Mouse (Mus musculus) T-helper 17 cell (primary cell): ENCODE measurements at regions not wholly inside any gene's neighbourhood (a gene's known extent, or its start where the extent isn't known, plus 50 kb on each side); places are given as distances from the start of the nearest gene placed in this dataset.
"Not testable (repeated sequence)": the region's sequence is repeated elsewhere in the genome, so short reads cannot be mapped to it uniquely, and the experiment has no call there.

Experiments used
- in situ Hi-C, 2 experiments: fragments of 300-600 bp; cut with MboI, MseI; formaldehyde crosslinking; loops; 1 replicate in 1 of 2; 2 replicates in 1 of 2; pipeline ENCODE4 v1.15.1; 2025; ENCODE audit warnings: high pct_unique_total_duplicates in 2 of 2

GRCm38 (mm10) chr9:12062488-12062887, 1157.9 kb upstream of the Cntn5 start:
- in situ Hi-C loops = no loop called here

GRCm38 (mm10) chr9:12052429-12052828, 1147.9 kb upstream of the Cntn5 start:
- in situ Hi-C loops = no loop called here

GRCm38 (mm10) chr9:12015978-12016377, 1111.4 kb upstream of the Cntn5 start:
- in situ Hi-C loops = no loop called here

- in situ Hi-C loops = no loop called here
These were observed 1094.0 kb upstream of the Cntn5 start for GRCm38 (mm10) chr9:11998580-11998979.

GRCm38 (mm10) chr9:11982102-11982882, 1077.7 kb upstream of the Cntn5 start:
- in situ Hi-C loops = no loop called here

GRCm38 (mm10) chr9:11940691-11941480, 1036.3 kb upstream of the Cntn5 start:
- in situ Hi-C loops = not testable (repeated sequence)

- in situ Hi-C loops = no loop called here
These were observed 1035.4 kb upstream of the Cntn5 start for GRCm38 (mm10) chr9:11939851-11940560.

GRCm38 (mm10) chr9:11925501-11925900, 1020.9 kb upstream of the Cntn5 start:
- in situ Hi-C loops = no loop called here

- in situ Hi-C loops = loop anchor here in 1 of 2 experiments (5.0 kb wide), 1 partner anchor 164 kb away; no protein-coding TSS in a partner anchor
These were observed 1019.2 kb upstream of the Cntn5 start for GRCm38 (mm10) chr9:11923591-11924355.

- in situ Hi-C loops = loop anchor here in 1 of 2 experiments (5.0 kb wide), 1 partner anchor 167 kb away; no protein-coding TSS in a partner anchor
These were observed 1015.7 kb upstream of the Cntn5 start for GRCm38 (mm10) chr9:11920251-11920650.

GRCm38 (mm10) chr9:11898232-11898631, 993.7 kb upstream of the Cntn5 start:
- in situ Hi-C loops = no loop called here

GRCm38 (mm10) chr9:11885784-11886183, 981.2 kb upstream of the Cntn5 start:
- in situ Hi-C loops = no loop called here

- in situ Hi-C loops = no loop called here
These were observed 967.5 kb upstream of the Cntn5 start for GRCm38 (mm10) chr9:11872059-11872458.

GRCm38 (mm10) chr9:11871489-11871888, 966.9 kb upstream of the Cntn5 start:
- in situ Hi-C loops = no loop called here

GRCm38 (mm10) chr9:11848692-11849091, 944.1 kb upstream of the Cntn5 start:
- in situ Hi-C loops = not testable (repeated sequence)
